Mouse (Mus musculus) MEL (cell line): ENCODE measurements around the gene Rab28.
"Not testable (repeated sequence)": the region's sequence is repeated elsewhere in the genome, so short reads cannot be mapped to it uniquely, and the experiment has no call there.

ENCODE experiments used
- CTCF ChIP-seq, 3 experiments: IDR thresholded peaks in 2 of 3; conservative IDR thresholded peaks in 1 of 3; 2 replicates each; pipeline ENCODE4 v1.5.1; 2011 to 2012; ENCODE audit warnings: low read length in 3 of 3, low read depth in 2 of 3, mild to moderate bottlenecking in 2 of 3, improper control_type of control experiment in 1 of 3, inconsistent platforms in 1 of 3, mixed read lengths in 1 of 3, moderate library complexity in 1 of 3; ENCODE audit not compliant: control insufficient read depth in 1 of 3, insufficient read depth in 1 of 3, poor library complexity in 1 of 3, severe bottlenecking in 1 of 3
- MAX ChIP-seq: IDR thresholded peaks from 2 replicates; pipeline ENCODE4 v1.6.1; 2011; ENCODE audit warnings: low read length, improper control_type of control experiment
- POLR2A ChIP-seq, 2 experiments: IDR thresholded peaks; 2 replicates each; pipeline ENCODE4 v1.6.1; 2011 to 2012; ENCODE audit warnings: low read length in 2 of 2, mild to moderate bottlenecking in 2 of 2, control low read depth in 1 of 2, improper control_type of control experiment in 1 of 2, low read depth in 1 of 2, moderate library complexity in 1 of 2; ENCODE audit not compliant: control insufficient read depth in 1 of 2, insufficient read depth in 1 of 2, poor library complexity in 1 of 2

GRCm38 (mm10) chr5:41701085-41701484, 6.9 kb downstream of the Rab28 start:
- not testable (repeated sequence) for TF ChIP-seq POLR2A (IDR thresholded peaks at IDR 0.05; ENCODE audit: control insufficient read depth in 1 of 2, insufficient read depth in 1 of 2, low read depth in 1 of 2, low read length in 2 of 2, poor library complexity in 1 of 2); MAX; CTCF (IDR thresholded peaks at IDR 0.05 in 2 of 3, conservative IDR thresholded peaks at IDR 0.05 in 1 of 3; ENCODE audit: control insufficient read depth in 1 of 3, insufficient read depth in 1 of 3, low read depth in 2 of 3, low read length in 3 of 3, poor library complexity in 1 of 3, severe bottlenecking in 1 of 3)
